Mouse (Mus musculus) cerebellum, adult 9-11 months (tissue): ENCODE results near the gene Notch2.

Experiments
- DNase-seq: peaks from one replicate; pipeline ENCODE4 v3.0.0; 2022

The Notch2 gene

DNA sequence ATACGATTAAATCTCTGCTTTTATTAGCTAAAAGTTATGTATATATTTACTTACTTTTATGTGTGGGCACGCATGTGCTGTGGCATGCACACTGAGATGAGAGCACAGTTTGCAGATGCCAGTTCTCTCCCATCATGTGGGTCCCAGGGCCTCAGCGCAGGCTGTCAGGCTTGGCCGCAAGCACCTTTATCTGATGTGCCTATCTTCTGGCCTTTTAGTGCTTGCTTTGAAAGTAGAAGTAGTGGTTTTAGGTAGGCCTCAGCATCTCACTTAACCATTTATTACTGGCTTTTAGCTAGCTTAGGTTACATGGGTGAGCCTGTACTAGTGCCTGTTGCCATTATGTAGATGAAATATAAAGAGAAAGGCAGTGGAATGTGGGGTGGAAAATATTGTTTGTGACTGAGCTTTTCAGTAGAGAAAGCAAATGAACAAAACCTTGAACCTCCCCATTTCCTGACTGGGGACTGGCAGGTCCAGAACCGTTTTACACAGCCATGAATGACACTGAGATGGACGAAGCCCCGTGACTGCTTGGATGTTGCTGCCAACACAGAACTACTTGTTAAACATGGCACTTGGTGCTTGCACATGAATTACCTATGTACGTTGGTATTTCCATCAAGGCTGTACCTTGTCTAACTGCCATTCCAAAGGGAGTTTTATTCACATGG lies 41.1 kb downstream of the Notch2 start:
- DNase-seq = no peak

DNA sequence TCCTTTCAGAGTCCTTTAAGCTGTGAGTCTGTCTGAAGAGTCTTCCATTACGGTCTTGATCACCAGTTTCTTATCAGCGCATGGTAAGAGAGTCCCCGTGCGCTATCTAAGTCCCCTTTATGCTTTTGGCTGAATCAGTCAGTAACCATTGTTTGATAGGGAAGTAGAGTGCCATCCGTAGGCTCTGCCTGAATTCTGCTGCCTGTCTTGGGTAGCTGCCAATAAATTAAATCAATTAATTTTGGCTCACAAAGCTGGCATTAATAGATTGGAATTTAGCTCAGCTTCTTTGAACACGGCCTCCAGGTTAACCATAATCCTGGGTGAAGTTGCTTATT lies 41.6 kb downstream of the Notch2 start:
- DNase-seq = no peak

GRCm38 (mm10) chr3:98055808-98056728 lies 42.7 kb downstream of the Notch2 start:
- no peak for DNase-seq

- DNase-seq = no peak
Measured at GRCm38 (mm10) chr3:98056956-98057365, 43.6 kb downstream of the Notch2 start.

- no peak for DNase-seq
Measured at GRCm38 (mm10) chr3:98059076-98059475, 45.7 kb downstream of the Notch2 start.

- DNase-seq = no peak
Measured at GRCm38 (mm10) chr3:98060981-98061660, 47.8 kb downstream of the Notch2 start.

DNA sequence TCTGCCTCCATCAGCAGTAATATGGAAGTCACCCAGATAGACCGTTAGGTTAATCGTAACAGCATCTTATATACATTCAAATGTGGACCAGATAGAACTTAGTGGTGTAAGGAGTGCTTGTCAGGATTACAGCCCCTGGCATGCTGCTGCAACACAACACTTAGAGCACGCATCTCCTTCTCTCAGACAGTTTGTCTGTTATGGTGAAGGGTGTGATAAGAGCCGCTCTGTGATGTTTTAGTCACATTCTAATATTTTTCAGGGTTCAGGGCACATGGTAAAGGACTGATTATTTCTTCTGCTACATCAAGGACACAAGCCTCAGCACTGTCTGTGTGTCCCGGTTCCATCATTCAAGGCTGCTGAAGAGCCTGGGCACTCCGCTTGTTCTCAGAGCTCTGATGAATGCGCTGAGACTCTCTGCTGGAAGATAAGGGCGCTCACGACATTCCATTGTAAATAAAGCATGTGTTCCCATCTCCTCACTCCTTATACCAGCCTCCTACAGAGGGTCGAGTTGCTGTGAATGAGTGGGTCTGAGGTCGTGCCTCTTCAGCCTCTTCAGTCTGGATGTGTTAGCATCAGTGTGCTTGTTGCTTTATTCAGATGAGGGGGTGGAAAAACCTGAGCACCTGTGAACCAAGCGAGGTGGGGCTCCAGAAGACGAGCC lies 48.5 kb downstream of the Notch2 start:
- DNase-seq = no peak

GRCm38 (mm10) chr3:98062591-98063185 lies 49.4 kb downstream of the Notch2 start:
- no peak for DNase-seq

GRCm38 (mm10) chr3:98063186-98063771 lies 50.0 kb downstream of the Notch2 start:
- DNase-seq = no peak

- DNase-seq = no peak
Measured at GRCm38 (mm10) chr3:98063833-98064232, 50.5 kb downstream of the Notch2 start.

DNA sequence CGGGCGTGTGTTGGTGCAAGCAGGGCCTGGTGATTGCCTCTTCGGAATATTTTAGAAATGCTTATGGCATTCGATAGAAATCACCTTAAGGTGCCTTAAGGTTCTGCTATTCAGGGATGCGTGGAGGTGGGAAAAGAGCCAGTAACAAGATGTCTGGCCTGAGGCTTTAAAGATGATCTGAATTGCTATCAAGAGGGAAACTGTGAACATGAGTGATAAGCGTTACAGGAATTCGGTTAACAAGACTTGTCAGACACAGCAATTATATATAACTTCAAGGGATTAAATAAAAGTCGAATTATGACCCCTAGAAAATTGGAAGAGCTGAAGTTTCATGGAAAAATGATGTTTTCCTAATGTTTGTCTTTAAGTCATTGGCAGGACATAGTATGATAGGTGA lies 51.7 kb downstream of the Notch2 start:
- DNase-seq = no peak

DNA sequence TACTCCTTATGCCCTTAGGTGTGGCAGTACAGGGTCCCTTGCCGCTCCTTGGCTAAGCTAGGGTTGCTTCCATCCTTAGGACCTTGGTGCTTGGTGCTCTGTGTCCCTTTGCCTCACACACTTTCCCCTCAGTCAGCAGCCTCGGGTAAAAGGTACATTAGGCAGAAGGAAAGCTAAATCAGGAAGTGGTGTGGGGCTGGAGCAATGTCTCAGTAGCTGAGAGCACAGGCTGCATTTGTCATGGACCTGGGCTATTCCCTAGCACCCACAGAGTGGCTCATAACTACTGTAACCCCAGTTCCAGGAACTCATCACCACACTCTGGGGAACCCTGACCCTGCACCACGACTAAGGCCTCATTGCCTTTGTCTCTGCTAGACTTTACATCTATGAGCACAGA lies 53.1 kb downstream of the Notch2 start:
- no peak for DNase-seq

DNA sequence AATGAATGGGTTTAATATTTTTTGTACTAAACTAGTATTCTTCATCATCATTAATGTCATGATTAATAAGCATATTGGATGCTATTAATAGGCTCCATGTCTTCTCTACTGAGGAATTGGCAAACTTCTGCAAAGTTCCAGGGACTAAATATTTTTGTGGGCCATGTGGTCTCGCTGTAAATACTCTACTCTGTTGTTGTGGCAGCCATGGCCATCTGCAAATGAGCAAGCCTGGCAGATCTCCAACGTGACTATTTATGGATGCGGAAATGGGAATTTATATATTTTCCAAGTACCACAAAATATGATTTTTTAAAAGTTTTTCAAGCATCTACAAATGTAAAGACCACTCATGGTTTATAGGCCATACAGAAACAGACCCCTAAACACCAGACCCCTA lies 54.1 kb downstream of the Notch2 start:
- DNase-seq = no peak

GRCm38 (mm10) chr3:98067852-98068491 lies 54.6 kb downstream of the Notch2 start:
- no peak for DNase-seq

GRCm38 (mm10) chr3:98069161-98069560 lies 55.8 kb downstream of the Notch2 start:
- DNase-seq = no peak

DNA sequence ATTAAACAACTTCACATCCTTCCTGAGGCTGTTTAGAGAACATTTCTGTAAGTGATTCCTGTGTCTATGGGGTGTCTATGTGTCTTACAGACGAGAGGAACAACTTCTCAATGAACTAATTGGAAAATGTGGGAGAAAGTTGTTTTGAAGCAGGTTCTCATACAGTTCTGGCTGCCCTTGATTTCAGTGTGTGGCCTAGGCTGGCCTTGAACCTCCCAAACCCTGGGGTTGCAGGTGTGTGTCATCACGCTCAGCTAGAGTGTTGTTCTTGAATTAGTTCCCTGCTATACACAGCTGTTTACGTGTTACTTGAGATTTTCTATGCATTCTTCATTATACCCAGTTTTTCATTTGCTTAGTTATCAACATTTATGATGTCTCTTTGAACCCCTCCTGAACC lies 56.5 kb downstream of the Notch2 start:
- no peak for DNase-seq

DNA sequence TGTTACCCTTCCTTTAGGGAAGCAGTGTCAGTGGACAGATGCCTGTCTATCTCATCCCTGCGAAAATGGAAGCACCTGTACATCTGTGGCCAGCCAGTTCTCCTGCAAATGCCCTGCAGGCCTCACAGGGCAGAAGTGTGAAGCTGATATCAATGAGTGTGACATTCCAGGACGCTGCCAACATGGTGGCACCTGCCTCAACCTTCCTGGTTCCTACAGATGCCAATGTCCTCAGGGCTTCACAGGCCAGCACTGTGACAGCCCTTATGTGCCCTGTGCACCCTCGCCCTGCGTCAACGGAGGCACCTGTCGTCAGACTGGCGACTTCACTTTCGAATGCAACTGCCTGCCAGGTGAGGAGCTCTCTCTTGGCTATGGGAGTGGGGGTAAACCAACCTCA lies 59.2 kb downstream of the Notch2 start:
- no peak for DNase-seq

DNA sequence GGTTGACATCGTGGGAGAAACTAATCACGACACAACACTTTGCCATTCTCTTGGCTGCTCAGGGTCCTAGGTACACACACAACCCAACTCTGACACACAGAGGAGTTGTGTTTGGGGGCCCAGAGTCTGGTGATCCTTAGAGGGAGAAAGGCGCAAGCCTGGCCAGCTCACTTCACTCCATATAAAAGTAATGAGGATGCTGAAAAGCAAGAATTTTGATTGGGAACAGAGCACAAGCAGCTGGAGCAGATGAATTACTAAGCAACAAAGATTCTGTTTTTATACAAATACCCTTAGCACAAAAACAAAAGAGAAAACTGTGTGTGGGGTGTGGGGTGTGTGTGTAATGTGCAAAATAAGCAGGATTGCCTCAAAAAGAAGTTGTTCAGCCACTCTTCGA lies 60.2 kb downstream of the Notch2 start:
- no peak for DNase-seq

DNA sequence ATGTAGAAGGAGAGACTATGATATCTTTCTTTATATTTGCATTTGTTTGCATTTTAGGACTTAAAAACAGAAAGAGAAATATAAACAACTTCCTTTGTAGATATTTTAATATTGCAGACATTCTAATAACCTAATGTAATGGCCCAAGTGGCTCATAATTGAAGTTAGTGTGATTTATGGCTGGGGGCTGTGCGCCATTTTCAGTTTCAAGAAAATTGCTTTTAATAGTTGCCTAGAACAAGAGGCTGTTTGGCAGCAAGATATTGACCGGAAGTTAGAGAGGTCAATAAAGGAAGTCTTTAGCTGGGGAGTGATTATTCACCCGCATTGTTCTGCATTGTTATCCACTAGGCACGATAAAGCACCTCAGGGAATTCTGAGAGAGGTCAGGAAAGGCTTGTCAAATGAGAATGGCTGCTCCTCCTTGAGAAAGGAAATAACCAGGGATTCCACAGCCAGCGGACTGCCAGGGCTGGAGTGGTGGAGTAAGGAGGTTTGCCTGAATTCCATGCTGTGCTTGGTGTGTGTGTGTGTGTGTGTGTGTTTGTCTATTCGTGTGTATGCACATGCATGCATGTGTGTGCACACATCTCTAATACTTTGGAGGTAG lies 61.4 kb downstream of the Notch2 start:
- DNase-seq = no peak

GRCm38 (mm10) chr3:98077866-98078265 lies 64.5 kb downstream of the Notch2 start:
- no peak for DNase-seq

DNA sequence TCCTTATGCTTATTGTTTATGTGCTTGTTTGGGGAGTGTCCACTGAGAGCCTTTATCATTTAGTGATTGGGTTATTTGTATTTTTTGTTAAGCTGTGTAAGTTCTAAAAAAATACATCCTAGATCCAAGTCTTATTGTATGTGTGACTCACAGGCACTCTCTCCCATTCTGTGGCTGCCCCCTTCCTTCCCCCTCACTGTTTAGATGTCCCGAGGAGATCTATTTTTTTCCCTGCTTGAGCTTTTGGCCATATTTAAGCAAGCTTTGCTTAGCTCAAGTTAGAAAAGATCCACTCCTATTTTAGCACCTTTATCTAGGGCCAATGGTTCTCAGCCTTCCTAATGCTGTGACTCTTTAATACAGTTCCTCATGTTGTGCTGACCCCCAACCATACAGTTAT lies 65.5 kb downstream of the Notch2 start:
- no peak for DNase-seq
